Mouse (Mus musculus): ENCODE results near the gene Faf1.

Faf1 gene

GRCm38 (mm10) chr4:109904487-109904886 is 228.1 kb downstream of the Faf1 start:
- DNase-seq (ENCODE audit: low spot score in 2 of 2): no peak

GRCm38 (mm10) chr4:109929058-109929457 is 252.7 kb downstream of the Faf1 start:
- DNase-seq (ENCODE audit: low spot score in 2 of 2): no peak

- DNase-seq (ENCODE audit: low spot score in 2 of 2): no peak
Measured at GRCm38 (mm10) chr4:109930445-109930844, 254.1 kb downstream of the Faf1 start.

GRCm38 (mm10) chr4:109930935-109931334 is 254.5 kb downstream of the Faf1 start:
- no peak for DNase-seq (ENCODE audit: low spot score in 2 of 2)

- no peak for DNase-seq (ENCODE audit: low spot score in 2 of 2)
Measured at GRCm38 (mm10) chr4:109936557-109936956, 260.2 kb downstream of the Faf1 start.

- DNase-seq (ENCODE audit: low spot score in 2 of 2): no peak
Measured at GRCm38 (mm10) chr4:109939291-109939690, 262.9 kb downstream of the Faf1 start.

- no peak for DNase-seq (ENCODE audit: low spot score in 2 of 2)
Measured at GRCm38 (mm10) chr4:109945554-109945953, 269.2 kb downstream of the Faf1 start.

- no peak for DNase-seq (ENCODE audit: low spot score in 2 of 2)
Measured at GRCm38 (mm10) chr4:109949307-109949706, 272.9 kb downstream of the Faf1 start.

- no peak for DNase-seq (ENCODE audit: low spot score in 2 of 2)
Measured at GRCm38 (mm10) chr4:109953509-109953908, 277.1 kb downstream of the Faf1 start.

GRCm38 (mm10) chr4:109960201-109960935 is 284.0 kb downstream of the Faf1 start:
- DNase-seq (ENCODE audit: low spot score in 2 of 2): no peak

- DNase-seq (ENCODE audit: low spot score in 2 of 2): no peak
Measured at GRCm38 (mm10) chr4:109963570-109964279, 287.3 kb downstream of the Faf1 start.

- DNase-seq (ENCODE audit: low spot score in 2 of 2): no peak
Measured at GRCm38 (mm10) chr4:109969561-109969960, 293.2 kb downstream of the Faf1 start.

GRCm38 (mm10) chr4:109973991-109974654 is 297.7 kb downstream of the Faf1 start:
- no peak for DNase-seq (ENCODE audit: low spot score in 2 of 2)

- DNase-seq (ENCODE audit: low spot score in 2 of 2): no peak
Measured at GRCm38 (mm10) chr4:109974655-109975380, 298.4 kb downstream of the Faf1 start.

GRCm38 (mm10) chr4:109975381-109976240 is 299.2 kb downstream of the Faf1 start:
- DNase-seq (ENCODE audit: low spot score in 2 of 2): no peak

GRCm38 (mm10) chr4:109976273-109977147 is 300.1 kb downstream of the Faf1 start:
- no peak for DNase-seq (ENCODE audit: low spot score in 2 of 2)

- no peak for DNase-seq (ENCODE audit: low spot score in 2 of 2)
Measured at GRCm38 (mm10) chr4:109977148-109978067, 301.0 kb downstream of the Faf1 start, which contains the start of gene Dmrta2. Dmrta2 (plus strand) TSS chr4:109978053.

GRCm38 (mm10) chr4:109978068-109978857 is 301.9 kb downstream of the Faf1 start:
- DNase-seq (ENCODE audit: low spot score in 2 of 2): no peak
